Mouse (Mus musculus): ENCODE data around the gene Rpe. TPM values are rescaled to one million over a fixed set of nuclear protein-coding genes. Genes with fewer than 3 reads are reported as not detected.

The Rpe gene
- 21.5 and 26.0 TPM in 2 replicates for polyA plus RNA-seq (2012; rRNA removed)

DNA sequence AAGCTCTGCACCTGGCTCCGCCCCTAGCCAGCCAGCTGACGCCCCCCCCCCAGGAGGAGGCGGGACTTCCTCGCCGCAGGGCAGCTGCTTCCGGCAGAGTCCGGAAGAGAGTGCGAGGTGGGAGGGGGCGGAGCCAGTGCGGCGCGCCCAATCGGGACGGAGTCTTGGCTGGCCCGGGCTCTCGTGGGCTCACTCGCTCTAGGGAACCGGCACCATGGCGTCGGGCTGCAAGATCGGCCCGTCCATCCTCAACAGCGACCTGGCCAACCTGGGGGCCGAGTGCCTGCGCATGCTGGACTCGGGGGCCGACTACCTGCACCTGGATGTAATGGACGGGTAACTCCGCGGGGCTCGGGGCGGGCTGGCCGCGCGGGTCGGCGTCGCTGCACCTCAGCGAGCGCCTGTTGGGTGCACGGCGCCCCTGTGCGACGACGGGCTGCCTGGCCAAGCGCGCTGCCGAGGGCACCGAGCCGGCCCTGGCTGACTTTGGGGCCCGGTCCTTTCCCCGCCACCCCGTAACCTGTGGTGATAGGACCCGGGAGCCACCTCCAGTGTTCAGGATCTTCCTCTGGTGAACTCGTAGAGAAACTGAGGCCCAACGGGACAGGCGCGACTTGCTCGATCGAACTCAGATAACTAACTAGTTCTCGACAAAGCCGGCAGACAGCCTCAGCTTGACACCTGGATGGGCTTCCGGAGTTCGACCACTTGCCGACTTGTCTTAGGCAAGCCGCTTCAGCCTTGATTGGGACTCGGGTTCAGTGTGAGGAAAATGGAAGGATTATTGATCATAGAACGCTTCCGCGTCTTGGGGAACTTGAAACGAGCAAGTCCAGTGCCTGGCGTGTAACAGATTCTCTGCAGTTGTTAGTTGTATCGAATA lies at the start of gene Rpe:
TSS of gene Rpe (plus strand) at position 139 of the 883 bp plus-strand sequence.

Other genes starting within 250 kb of the Rpe start
- gene Unc80, start 232.5 kb upstream of the Rpe start, polyA plus RNA-seq (2012; rRNA removed): 15.3 and 17.7 TPM in 2 replicates
- 13.0 and 14.0 TPM in 2 replicates for gene Kansl1l, start 116.7 kb downstream of the Rpe start, polyA plus RNA-seq (2012; rRNA removed)
- 15.4 and 18.5 TPM in 2 replicates for gene Acadl, start 162.4 kb downstream of the Rpe start, polyA plus RNA-seq (2012; rRNA removed)
- gene Myl1, start 244.6 kb downstream of the Rpe start, polyA plus RNA-seq (2012; rRNA removed): 0.73 and 52.6 TPM in 2 replicates